Mouse (Mus musculus): Measurements from ENCODE around the gene Fgfrl1. TPM values are rescaled to one million over a fixed set of nuclear protein-coding genes. Genes with fewer than 3 reads are reported as not detected.
"Not testable (repeated sequence)": the region's sequence is repeated elsewhere in the genome, so short reads cannot be mapped to it uniquely, and the experiment has no call there.

The Fgfrl1 gene
- polyA plus RNA-seq, 1 experiment from 2014 or later: 38.1 TPM

GRCm38 (mm10) chr5:108727425-108727824 is 35.2 kb downstream of the Fgfrl1 start:
- Histone ChIP-seq H3K27ac (replicated peaks; ENCODE audit: low read depth, low read length) (no peak overlapping the region), H3K9me3 (ENCODE audit: control insufficient read depth, low read length) (no peaks in the 10 kb centered on the region), H3K27me3 (ENCODE audit: control insufficient read depth, insufficient read depth, low read length) (no peaks in the 10 kb centered on the region), H3K9ac (ENCODE audit: low read length) (no peak overlapping the region), H3K4me1 (ENCODE audit: control insufficient read depth, insufficient read depth, low read length) (no peaks in the 10 kb centered on the region), H3K4me2 (ENCODE audit: low read depth, severe bottlenecking) (no peak overlapping the region), H3K36me3 (ENCODE audit: control insufficient read depth, insufficient read depth, low read length) (no peaks in the 10 kb centered on the region), H3K4me3 (ENCODE audit: low read depth, low read length) (no peak overlapping the region)
- ATAC-seq (ENCODE audit: insufficient number of reproducible peaks, low FRiP score, low TSS enrichment, low read depth) (no peak), DNase-seq (ENCODE audit: low spot score) (no peak)
- 89% methylated on average over 1 of the region's 1 CpGs for WGBS

DNA sequence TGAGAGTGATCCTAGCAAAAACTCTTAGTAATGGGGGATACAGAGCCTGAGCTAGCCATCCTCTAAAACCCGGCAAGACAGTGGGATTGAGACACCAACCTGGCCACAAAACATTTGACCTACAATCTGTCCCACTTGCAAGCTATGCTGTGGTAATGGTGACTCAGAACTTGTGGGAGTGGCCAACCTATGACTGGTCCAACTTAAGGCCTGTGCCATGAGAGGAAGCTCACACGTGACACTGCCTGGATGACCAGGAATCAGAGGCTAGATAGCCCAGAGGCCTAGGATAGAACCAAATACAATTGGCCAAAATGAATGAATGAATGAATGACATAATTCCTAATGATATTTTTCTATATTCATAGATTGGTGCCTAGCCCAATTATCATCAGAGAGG is 49.7 kb downstream of the Fgfrl1 start:
- no peaks in the 10 kb centered on the region for H3K27me3 ChIP-seq (ENCODE audit: control insufficient read depth, insufficient read depth, low read length)
- 83% methylated on average over 2 of the region's 2 CpGs for WGBS
- H3K9me3 ChIP-seq (ENCODE audit: control insufficient read depth, low read length): no peaks in the 10 kb centered on the region
- no peaks in the 10 kb centered on the region for H3K36me3 ChIP-seq (ENCODE audit: control insufficient read depth, insufficient read depth, low read length)
- no peaks in the 10 kb centered on the region for H3K4me1 ChIP-seq (ENCODE audit: control insufficient read depth, insufficient read depth, low read length)
- DNase-seq (ENCODE audit: low spot score) (no peak), ATAC-seq (ENCODE audit: insufficient number of reproducible peaks, low FRiP score, low TSS enrichment, low read depth) (no peak)
- no peak overlapping the region for H3K4me2 ChIP-seq (ENCODE audit: low read depth, severe bottlenecking)
- H3K4me3 ChIP-seq (ENCODE audit: low read depth, low read length): no peak overlapping the region
- no peak overlapping the region for H3K9ac ChIP-seq (ENCODE audit: low read length)
- H3K27ac ChIP-seq (replicated peaks; ENCODE audit: low read depth, low read length): no peak overlapping the region

DNA sequence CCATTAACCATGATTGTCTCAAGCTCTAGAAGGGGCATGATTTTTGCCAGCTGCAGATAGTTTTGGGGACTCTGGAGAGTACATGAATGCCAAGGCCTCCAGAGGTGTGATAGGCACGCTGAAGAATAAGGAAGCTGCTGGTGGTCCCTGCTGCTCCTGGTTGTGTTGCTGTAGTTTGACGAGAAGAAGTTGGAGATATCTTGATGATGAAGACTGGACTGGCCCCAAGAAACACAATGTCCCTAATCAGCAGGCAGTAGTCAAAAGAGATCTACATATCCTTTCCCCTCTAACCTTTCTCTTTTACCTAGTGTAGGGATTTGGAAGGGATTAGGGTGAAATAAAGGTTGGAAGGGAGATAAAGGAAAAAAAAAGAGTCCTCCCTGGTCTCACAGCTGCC is 50.4 kb downstream of the Fgfrl1 start:
- ATAC-seq (ENCODE audit: insufficient number of reproducible peaks, low FRiP score, low TSS enrichment, low read depth) (no peak), DNase-seq (ENCODE audit: low spot score) (no peak)
- Histone ChIP-seq H3K4me2 (ENCODE audit: low read depth, severe bottlenecking) (no peak overlapping the region), H3K4me3 (ENCODE audit: low read depth, low read length) (no peak overlapping the region), H3K36me3 (ENCODE audit: control insufficient read depth, insufficient read depth, low read length) (no peaks in the 10 kb centered on the region), H3K4me1 (ENCODE audit: control insufficient read depth, insufficient read depth, low read length) (no peaks in the 10 kb centered on the region), H3K9me3 (ENCODE audit: control insufficient read depth, low read length) (no peaks in the 10 kb centered on the region), H3K27ac (replicated peaks; ENCODE audit: low read depth, low read length) (no peak overlapping the region), H3K9ac (ENCODE audit: low read length) (no peak overlapping the region), H3K27me3 (ENCODE audit: control insufficient read depth, insufficient read depth, low read length) (no peaks in the 10 kb centered on the region)
- WGBS: 73% methylated on average over 2 of the region's 2 CpGs

DNA sequence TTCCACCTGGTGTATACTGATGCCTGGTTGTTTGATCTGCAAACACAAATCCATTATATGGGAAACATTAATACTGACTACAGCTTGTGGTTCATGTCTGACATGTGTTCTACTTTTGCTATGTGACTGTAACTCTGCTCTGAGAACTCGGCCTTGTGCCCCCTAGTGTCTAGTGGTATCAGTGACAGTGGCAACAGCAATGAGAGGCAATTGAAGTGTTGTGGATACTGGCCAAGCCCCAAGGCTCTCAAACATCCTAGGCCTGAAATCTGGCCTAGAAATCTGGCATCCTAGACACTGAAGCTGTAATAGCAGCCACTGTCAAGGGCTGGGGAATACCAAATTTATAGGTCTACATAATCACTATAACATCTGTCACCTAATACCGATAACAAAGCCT is 51.7 kb downstream of the Fgfrl1 start:
- H3K9ac ChIP-seq (ENCODE audit: low read length): no peak overlapping the region
- no peaks in the 10 kb centered on the region for H3K4me1 ChIP-seq (ENCODE audit: control insufficient read depth, insufficient read depth, low read length)
- H3K4me2 ChIP-seq (ENCODE audit: low read depth, severe bottlenecking): no peak overlapping the region
- no peaks in the 10 kb centered on the region for H3K36me3 ChIP-seq (ENCODE audit: control insufficient read depth, insufficient read depth, low read length)
- no peak for DNase-seq (ENCODE audit: low spot score)
- no peaks in the 10 kb centered on the region for H3K27me3 ChIP-seq (ENCODE audit: control insufficient read depth, insufficient read depth, low read length)
- H3K9me3 ChIP-seq (ENCODE audit: control insufficient read depth, low read length): no peaks in the 10 kb centered on the region
- no peak for ATAC-seq (ENCODE audit: insufficient number of reproducible peaks, low FRiP score, low TSS enrichment, low read depth)
- H3K4me3 ChIP-seq (ENCODE audit: low read depth, low read length): no peak overlapping the region
- no peak overlapping the region for H3K27ac ChIP-seq (replicated peaks; ENCODE audit: low read depth, low read length)
- WGBS: 63% methylated on average over 2 of the region's 2 CpGs

- 83% methylated on average over 3 of the region's 3 CpGs for WGBS
- H3K27ac ChIP-seq (replicated peaks; ENCODE audit: low read depth, low read length): no peak overlapping the region
- ATAC-seq (ENCODE audit: insufficient number of reproducible peaks, low FRiP score, low TSS enrichment, low read depth) (no peak), DNase-seq (ENCODE audit: low spot score) (no peak)
- H3K9me3 ChIP-seq (ENCODE audit: control insufficient read depth, low read length): no peaks in the 10 kb centered on the region
- no peak overlapping the region for H3K4me3 ChIP-seq (ENCODE audit: low read depth, low read length)
- H3K27me3 ChIP-seq (ENCODE audit: control insufficient read depth, insufficient read depth, low read length): no peaks in the 10 kb centered on the region
- no peak overlapping the region for H3K4me2 ChIP-seq (ENCODE audit: low read depth, severe bottlenecking)
- H3K9ac ChIP-seq (ENCODE audit: low read length): no peak overlapping the region
- no peaks in the 10 kb centered on the region for H3K4me1 ChIP-seq (ENCODE audit: control insufficient read depth, insufficient read depth, low read length)
- no peaks in the 10 kb centered on the region for H3K36me3 ChIP-seq (ENCODE audit: control insufficient read depth, insufficient read depth, low read length)
These were observed 52.4 kb downstream of the Fgfrl1 start for GRCm38 (mm10) chr5:108744629-108745028.

GRCm38 (mm10) chr5:108750328-108751210 is 58.4 kb downstream of the Fgfrl1 start:
- 76% methylated on average over 5 of the region's 5 CpGs for WGBS
- ATAC-seq (ENCODE audit: insufficient number of reproducible peaks, low FRiP score, low TSS enrichment, low read depth) (no peak), DNase-seq (ENCODE audit: low spot score) (no peak)
- Histone ChIP-seq H3K9me3 (ENCODE audit: control insufficient read depth, low read length) (no peaks in the 10 kb centered on the region), H3K4me2 (ENCODE audit: low read depth, severe bottlenecking) (no peak overlapping the region), H3K27me3 (ENCODE audit: control insufficient read depth, insufficient read depth, low read length) (no peaks in the 10 kb centered on the region), H3K9ac (ENCODE audit: low read length) (no peak overlapping the region), H3K4me3 (ENCODE audit: low read depth, low read length) (no peak overlapping the region), H3K27ac (replicated peaks; ENCODE audit: low read depth, low read length) (no peak overlapping the region), H3K36me3 (ENCODE audit: control insufficient read depth, insufficient read depth, low read length) (no peaks in the 10 kb centered on the region), H3K4me1 (ENCODE audit: control insufficient read depth, insufficient read depth, low read length) (no peaks in the 10 kb centered on the region)

- 78% methylated on average over 4 of the region's 4 CpGs for WGBS
- not testable (repeated sequence) for H3K27me3 ChIP-seq (ENCODE audit: control insufficient read depth, insufficient read depth, low read length); H3K36me3 ChIP-seq (ENCODE audit: control insufficient read depth, insufficient read depth, low read length); H3K9me3 ChIP-seq (ENCODE audit: control insufficient read depth, low read length); H3K4me1 ChIP-seq (ENCODE audit: control insufficient read depth, insufficient read depth, low read length); ATAC-seq (ENCODE audit: insufficient number of reproducible peaks, low FRiP score, low TSS enrichment, low read depth); H3K4me3 ChIP-seq (ENCODE audit: low read depth, low read length); H3K4me2 ChIP-seq (ENCODE audit: low read depth, severe bottlenecking); H3K27ac ChIP-seq (replicated peaks; ENCODE audit: low read depth, low read length); DNase-seq (ENCODE audit: low spot score); H3K9ac ChIP-seq (ENCODE audit: low read length)
These were observed 59.1 kb downstream of the Fgfrl1 start for GRCm38 (mm10) chr5:108751258-108751657.

Data from limb, embryonic 11.5 days (tissue).